Mouse (Mus musculus) left cerebral cortex, adult 8-10 months (tissue): Measurements from ENCODE around the gene Plekhb2. TPM values are rescaled to one million over a fixed set of nuclear protein-coding genes. Genes with fewer than 3 reads are reported as not detected.
A peak's percentile ranks its signal among the peaks of the same experiment; 100 is the strongest.

ENCODE experiments used
- DNase-seq, 2 experiments: peaks; one replicate each; pipeline ENCODE4 v3.0.0; 2022; ENCODE audit warnings: low spot score in 2 of 2
- total RNA-seq, 4 experiments: library from RNA; stranded (reverse); gene quantifications; 2 replicates each; pipeline ENCODE4 v1.2.4; 2022

Plekhb2 gene
- total RNA-seq, 4 experiments from 2014 or later: 238 to 279 (median 267) TPM

- DNase-seq: peak; percentile 82 to 83
Measured at GRCm38 (mm10) chr1:34866815-34867573, 17.2 kb downstream of the Plekhb2 start.

- DNase-seq: no peak
Measured at GRCm38 (mm10) chr1:34867574-34867955, 17.8 kb downstream of the Plekhb2 start.

- no peak for DNase-seq
Measured at GRCm38 (mm10) chr1:34868391-34868790, 18.6 kb downstream of the Plekhb2 start.

- no peak for DNase-seq
Measured at GRCm38 (mm10) chr1:34869231-34869630, 19.5 kb downstream of the Plekhb2 start.

GRCm38 (mm10) chr1:34871170-34871569 is 21.4 kb downstream of the Plekhb2 start:
- DNase-seq: no peak

- no peak for DNase-seq
Measured at GRCm38 (mm10) chr1:34873551-34873950, 23.8 kb downstream of the Plekhb2 start.

GRCm38 (mm10) chr1:34879611-34880010 is 29.8 kb downstream of the Plekhb2 start:
- no peak for DNase-seq

- no peak for DNase-seq
Measured at GRCm38 (mm10) chr1:34883776-34884175, 34.0 kb downstream of the Plekhb2 start.

GRCm38 (mm10) chr1:34891559-34892289 is 41.9 kb downstream of the Plekhb2 start:
- DNase-seq: peak in 1 of 2 experiments; percentile 43

GRCm38 (mm10) chr1:34892466-34892865 is 42.7 kb downstream of the Plekhb2 start:
- no peak for DNase-seq

GRCm38 (mm10) chr1:34893331-34893730 is 43.6 kb downstream of the Plekhb2 start:
- DNase-seq: no peak

- DNase-seq: peak in 1 of 2 experiments; percentile 38
Measured at GRCm38 (mm10) chr1:34893831-34894230, 44.1 kb downstream of the Plekhb2 start.

- no peak for DNase-seq
Measured at GRCm38 (mm10) chr1:34896102-34896501, 46.3 kb downstream of the Plekhb2 start.

- DNase-seq: peak in 1 of 2 experiments; percentile 34
Measured at GRCm38 (mm10) chr1:34896898-34897297, 47.1 kb downstream of the Plekhb2 start.

GRCm38 (mm10) chr1:34928656-34929055 is 78.9 kb downstream of the Plekhb2 start:
- no peak for DNase-seq

Other genes starting within 250 kb of the Plekhb2 start
- 100 to 1,000 TPM; 214 to 227 (median 221) TPM for gene Fam168b, start 6.9 kb upstream of the Plekhb2 start, total RNA-seq